Mouse (Mus musculus): ENCODE measurements around the gene Hoxa9.

DNA sequence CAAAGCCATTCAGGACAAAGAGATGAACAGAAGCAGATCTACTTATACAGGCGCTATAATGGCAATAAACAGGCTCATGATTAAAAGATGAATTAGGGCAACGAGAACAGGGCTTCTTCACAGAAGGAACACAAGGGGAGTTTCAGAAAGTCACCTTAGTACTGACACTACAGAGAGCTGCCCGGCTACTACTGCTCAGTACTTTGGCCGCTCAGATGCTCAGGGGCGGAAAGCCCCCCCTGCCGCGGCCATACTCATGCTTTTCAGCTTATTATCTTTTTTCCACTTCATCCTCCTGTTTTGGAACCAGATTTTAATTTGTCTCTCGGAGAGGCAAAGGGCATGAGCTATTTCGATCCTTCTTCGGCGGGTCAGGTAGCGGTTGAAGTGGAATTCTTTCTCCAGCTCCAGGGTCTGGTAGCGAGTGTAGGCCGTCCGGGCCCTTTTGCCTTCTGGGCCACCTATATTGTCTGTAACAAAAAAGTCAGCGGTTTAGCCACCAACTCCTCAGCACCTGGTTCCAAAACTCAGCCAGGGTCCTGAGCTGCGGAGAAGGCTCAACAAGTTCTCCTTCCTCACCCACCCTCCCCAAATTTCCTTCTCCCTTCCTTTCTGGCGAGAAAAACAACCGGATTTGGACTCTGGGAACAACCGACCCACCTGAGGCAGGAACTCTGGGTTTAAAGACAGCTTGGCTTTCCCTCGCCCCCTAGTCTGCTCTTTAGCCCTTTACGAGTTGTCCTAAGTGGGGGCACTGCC lies 28.3 kb downstream of the Hoxa9 start:
- no peak for TF ChIP-seq CTCF (IDR thresholded peaks at IDR 0.05; ENCODE audit: low read depth)
- no peak for TF ChIP-seq EP300 (IDR thresholded peaks at IDR 0.05; ENCODE audit: low read depth)
